In the genomic region with DNA sequence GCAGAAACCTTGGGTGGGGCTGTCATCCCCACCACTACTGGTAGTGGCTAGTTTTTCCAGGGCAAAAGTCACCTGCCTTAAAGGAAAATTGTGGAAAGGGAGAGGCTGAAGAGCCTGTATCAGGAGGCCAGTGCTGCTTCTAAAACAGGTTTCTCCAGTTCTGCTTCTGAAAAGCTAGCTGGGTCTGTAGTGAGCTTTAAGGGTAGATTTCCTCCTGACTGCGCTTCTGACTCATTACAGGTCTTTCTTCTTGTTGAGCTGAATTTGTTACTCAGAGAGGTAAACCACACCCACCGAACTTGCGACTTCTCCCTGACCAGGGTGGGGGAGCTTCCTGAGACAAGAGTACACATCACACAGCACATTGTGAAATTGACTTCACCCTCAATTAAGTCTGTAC, we compare ENCODE assay signal across 11 mouse cellular contexts. TPM values are rescaled to one million over a fixed set of nuclear protein-coding genes. Genes with fewer than 3 reads are reported as not detected.
DNase-seq lines count a peak whose midpoint lies in the region; ATAC-seq and TF ChIP-seq lines count a peak whose summit lies in the region.
"Had no signal": no experiment of that assay in that cellular context is flagged by ENCODE, and none has a peak within 500 bp of the region (broad histone marks: within the 10 kb centered on the region; RNA-seq: fewer than 3 reads in every experiment).

No protein-coding gene starts in this region.

- no peaks in the 10 kb centered on the region for H3K27me3 ChIP-seq in kidney, postnatal 0 days (ENCODE audit: insufficient read depth, low read length)
- H3K27me3 ChIP-seq in lung, embryonic 16.5 days (ENCODE audit: control insufficient read depth, insufficient read depth, low read depth, low read length) = no peaks in the 10 kb centered on the region
- H3K27me3 ChIP-seq: embryonic facial prominence, embryonic 12.5 days; neural tube, embryonic 15.5 days had no signal

- H3K9me3 ChIP-seq in kidney, postnatal 0 days (replicated peaks; ENCODE audit: low read length) = no peaks in the 10 kb centered on the region
- no peaks in the 10 kb centered on the region for H3K9me3 ChIP-seq in lung, embryonic 16.5 days (ENCODE audit: control insufficient read depth, low read length)
- H3K9me3 ChIP-seq: embryonic facial prominence, embryonic 12.5 days; neural tube, embryonic 15.5 days had no signal

- no peak overlapping the region for H3K9ac ChIP-seq in kidney, postnatal 0 days (ENCODE audit: low read depth, low read length)
- no peak overlapping the region for H3K9ac ChIP-seq in lung, embryonic 16.5 days (ENCODE audit: low read length)
- H3K9ac ChIP-seq: embryonic facial prominence, embryonic 12.5 days; neural tube, embryonic 15.5 days had no signal

- TF ChIP-seq POLR2A in bone marrow, adult 2 months (IDR thresholded peaks at IDR 0.05; ENCODE audit: borderline replicate concordance, control insufficient read depth, low read depth, low read length) = no peak

- peak; percentile 32 for DNase-seq in kidney, postnatal 0 days (ENCODE audit: low spot score)
- DNase-seq in kidney, postnatal 4 days = no peak
- DNase-seq in thymus, postnatal 0 days (ENCODE audit: low spot score) = peak; percentile 63
- DNase-seq in right cerebral cortex, postnatal 36 days (ENCODE audit: low spot score in 2 of 2) = no peak
- DNase-seq in adrenal gland, postnatal 36 days = no peak
- DNase-seq in gastrocnemius, adult 8-10 months (ENCODE audit: low spot score in 2 of 2) = no peak
- DNase-seq: heart, postnatal 10 days had no signal

- no peak overlapping the region for H3K4me3 ChIP-seq in kidney, postnatal 0 days (replicated peaks; ENCODE audit: low read depth, low read length)
- no peak overlapping the region for H3K4me3 ChIP-seq in bone marrow, adult 2 months (replicated peaks; ENCODE audit: control insufficient read depth, low read depth, low read length)
- no peak overlapping the region for H3K4me3 ChIP-seq in lung, embryonic 16.5 days (ENCODE audit: low read length)
- H3K4me3 ChIP-seq: embryonic facial prominence, embryonic 12.5 days; neural tube, embryonic 15.5 days had no signal

- no peak overlapping the region for H3K4me2 ChIP-seq in kidney, postnatal 0 days (ENCODE audit: low read length)
- H3K4me2 ChIP-seq in lung, embryonic 16.5 days (ENCODE audit: low read depth, low read length) = 0 out of 2 replicates have a peak overlapping the region, but pooled peaks have one; percentile 14
- H3K4me2 ChIP-seq: embryonic facial prominence, embryonic 12.5 days; neural tube, embryonic 15.5 days had no signal

- no peak for TF ChIP-seq CTCF in kidney, postnatal 0 days (IDR thresholded peaks at IDR 0.05; ENCODE audit: low read depth)
- TF ChIP-seq CTCF in bone marrow, adult 2 months (IDR thresholded peaks at IDR 0.05; ENCODE audit: control insufficient read depth, insufficient read depth, low read length) = no peak

- H3K4me1 ChIP-seq in kidney, postnatal 0 days (replicated peaks; ENCODE audit: insufficient read depth, low read length) = no peaks in the 10 kb centered on the region
- peaks cover 3% of the 10 kb centered on the region for H3K4me1 ChIP-seq in bone marrow, adult 2 months (ENCODE audit: control insufficient read depth, insufficient read depth, low read length)
- no peaks in the 10 kb centered on the region; the same call in 1 of the 2 replicates for H3K4me1 ChIP-seq in lung, embryonic 16.5 days (replicated peaks; ENCODE audit: control insufficient read depth, insufficient read depth, low read length)
- H3K4me1 ChIP-seq: embryonic facial prominence, embryonic 12.5 days; neural tube, embryonic 15.5 days had no signal

- peak; percentile 76 for ATAC-seq in kidney, postnatal 0 days (replicated peaks; ENCODE audit: low FRiP score, low read depth)
- peak; percentile 94 for ATAC-seq in lung, embryonic 16.5 days (ENCODE audit: low read depth)

- H3K27ac ChIP-seq in kidney, postnatal 0 days = 0 out of 2 replicates have a peak overlapping the region, but pooled peaks have one; percentile 40
- peak overlapping the region; percentile 67; the same call in 1 of the 2 replicates for H3K27ac ChIP-seq in bone marrow, adult 2 months (ENCODE audit: control insufficient read depth, insufficient read depth, low read depth, low read length, poor library complexity)
- peak overlapping the region; percentile 86 for H3K27ac ChIP-seq in lung, embryonic 16.5 days (ENCODE audit: low read length)
- H3K27ac ChIP-seq: embryonic facial prominence, embryonic 12.5 days; neural tube, embryonic 15.5 days had no signal

- H3K36me3 ChIP-seq in kidney, postnatal 0 days (ENCODE audit: insufficient read depth, low read length) = no peaks in the 10 kb centered on the region
- H3K36me3 ChIP-seq in lung, embryonic 16.5 days (ENCODE audit: control insufficient read depth, insufficient read depth, low read length) = no peaks in the 10 kb centered on the region
- H3K36me3 ChIP-seq: embryonic facial prominence, embryonic 12.5 days; neural tube, embryonic 15.5 days had no signal

- 59% methylated on average over 3 of the region's 3 CpGs for WGBS in kidney, postnatal 0 days
- 8% methylated on average over 3 of the region's 3 CpGs for WGBS in bone marrow, adult 2 months
- 34% methylated on average over 3 of the region's 3 CpGs for WGBS in lung, embryonic 16.5 days

RNA-seq across cellular contexts. Expression of a gene that starts 33.1 kb away (rescaled TPM):
- polyA plus RNA-seq in kidney, postnatal 0 days (2015; fragmentation: Nextera tagmentation; extraction: Ambion mirVana) = 23.0 and 23.9 TPM in 2 replicates
- polyA plus RNA-seq in bone marrow, adult 2 months (2011; ENCODE audit: insufficient read depth, insufficient read length, low replicate concordance, missing spikeins) = 10.3 and 15.9 TPM in 2 replicates
- 31.7 and 31.9 TPM in 2 replicates for polyA plus RNA-seq in lung, embryonic 16.5 days (2015; fragmentation: Nextera tagmentation; extraction: Ambion mirVana)
- 41.1 and 46.9 TPM in 2 replicates for polyA plus RNA-seq in thymus, postnatal 0 days (2015; fragmentation: Nextera tagmentation; extraction: Ambion mirVana)
- total RNA-seq in adrenal gland, postnatal 36 days (2021) = 10 to 100 TPM; 40.8 to 48.7 TPM
- 10 to 100 TPM; 14.6 to 16.8 (median 14.8) TPM for total RNA-seq in gastrocnemius, adult 8-10 months (2022)

Comparison
In these comparisons a context has a peak if more than half of its experiments do, and no peak if none do; other contexts are left out.
1. DNase-seq: peak in kidney, postnatal 0 days (single experiment) and thymus, postnatal 0 days (single experiment); none in kidney, postnatal 4 days (0 of 2), right cerebral cortex, postnatal 36 days (0 of 2), adrenal gland, postnatal 36 days (0 of 2) and gastrocnemius, adult 8-10 months (0 of 2).
2. Peak in every context shown above with its lines, with median percentiles within 50 percentile points of each other: H3K27ac ChIP-seq.